Mouse (Mus musculus) liver, embryonic 16.5 days (tissue): Measurements from ENCODE around the gene Cryba4. TPM values are rescaled to one million over a fixed set of nuclear protein-coding genes. Genes with fewer than 3 reads are reported as not detected.

Experiments
- ATAC-seq: fragments of 200-750 bp; cut with Nextera tagmentation; 2 replicates; pipeline ENCODE4 v1.8.0; 2017; ENCODE audit warnings: low read depth, mild to moderate bottlenecking, moderate number of reproducible peaks, moderate library complexity
- H3K27ac ChIP-seq: fragments of 300-500 bp; sonication (generic); 2 replicates; pipeline ENCODE4 v1.5.1; 2014; ENCODE audit warnings: mild to moderate bottlenecking, low read length
- H3K27me3 ChIP-seq: fragments of 300-500 bp; sonication (generic); 2 replicates; pipeline ENCODE4 v1.6.1; 2014; ENCODE audit warnings: low read depth, low read length, mixed read lengths; ENCODE audit not compliant: control insufficient read depth, insufficient read depth
- H3K36me3 ChIP-seq: fragments of 300-500 bp; sonication (generic); 2 replicates; pipeline ENCODE4 v1.6.1; 2014; ENCODE audit warnings: mild to moderate bottlenecking; ENCODE audit not compliant: control insufficient read depth, insufficient read depth
- H3K4me1 ChIP-seq: fragments of 300-500 bp; sonication (generic); 2 replicates; pipeline ENCODE4 v1.6.1; 2014; ENCODE audit warnings: low read depth, low read length, mixed read lengths; ENCODE audit not compliant: control insufficient read depth
- H3K4me2 ChIP-seq: fragments of 300-500 bp; sonication (generic); 2 replicates; pipeline ENCODE4 v1.6.1; 2014; ENCODE audit warnings: low read depth, low read length, mixed read lengths
- H3K4me3 ChIP-seq: fragments of 300-500 bp; sonication (generic); 2 replicates; pipeline ENCODE4 v1.5.1; 2014; ENCODE audit warnings: low read depth, mild to moderate bottlenecking, low read length
- H3K9ac ChIP-seq: fragments of 300-500 bp; sonication (generic); 2 replicates; pipeline ENCODE4 v1.6.1; 2014; ENCODE audit warnings: low read depth, low read length
- H3K9me3 ChIP-seq: fragments of 300-500 bp; sonication (generic); replicated peaks from 2 replicates; pipeline ENCODE4 v1.6.1; 2016; ENCODE audit warnings: low read length; ENCODE audit not compliant: control insufficient read depth
- WGBS: fragments of 180-500 bp; shearing (Covaris S2); extraction: QIAGEN DNeasy Blood & Tissue Kit; methylation state at CpG from one replicate; pipeline ENCODE4 v1.1.7; 2014; ENCODE audit not compliant: insufficient replicate concordance; 5-methylcytosine and 5-hydroxymethylcytosine counted together
- polyA plus RNA-seq: library from polyadenylated mRNA; unstranded; fragments of >200 nt; fragmentation: Nextera tagmentation; extraction: Ambion mirVana; gene quantifications from 2 replicates; pipeline ENCODE4 v1.2.1, GENCODE M21; 2015

Gene Cryba4
- polyA plus RNA-seq, 1 experiment from 2014 or later = 0.67 TPM

DNA sequence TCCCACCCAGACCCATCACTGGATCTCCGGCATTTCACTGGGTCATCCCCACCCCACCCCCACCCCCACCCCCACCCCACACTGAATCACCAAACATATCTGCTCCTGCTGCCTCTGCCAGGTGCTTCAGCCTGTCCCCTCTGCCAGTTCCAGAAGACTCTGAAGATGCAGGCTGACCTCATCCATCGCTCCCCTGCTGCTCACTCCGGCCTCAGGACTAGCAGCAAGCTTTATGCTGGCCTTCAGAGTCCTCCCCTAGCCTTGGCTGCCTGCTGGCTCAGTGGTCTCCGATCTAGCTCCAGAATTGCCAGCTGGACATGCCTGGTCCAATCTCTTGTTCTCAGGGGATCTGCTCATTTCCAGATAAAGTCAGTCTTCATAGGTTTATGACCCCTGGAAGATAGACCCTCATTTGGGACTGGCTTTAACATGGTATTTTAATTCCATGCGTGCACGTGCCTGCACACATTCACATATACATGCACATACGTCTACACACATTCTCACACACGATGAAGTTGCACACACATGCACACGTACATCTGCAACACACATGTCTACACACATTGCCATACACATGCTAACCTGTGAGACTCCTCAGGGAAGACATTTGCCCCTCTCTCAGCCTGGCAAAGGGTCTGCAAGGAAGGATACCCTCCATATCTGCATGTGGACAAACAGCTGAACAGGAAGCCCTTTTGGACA lies 14.3 kb downstream of the Cryba4 start:
- peaks cover 9% of the 10 kb centered on the region for H3K27me3 ChIP-seq
- no peaks in the 10 kb centered on the region for H3K9me3 ChIP-seq
- H3K27ac ChIP-seq = no peak overlapping the region
- WGBS = 56% methylated on average over 9 of the region's 9 CpGs
- H3K4me3 ChIP-seq = no peak overlapping the region
- H3K4me1 ChIP-seq = peaks cover 13% of the 10 kb centered on the region
- H3K36me3 ChIP-seq = no peaks in the 10 kb centered on the region
- no peak overlapping the region for H3K9ac ChIP-seq
- H3K4me2 ChIP-seq = no peak overlapping the region
- ATAC-seq = no peak

- ATAC-seq = no peak
- Histone ChIP-seq H3K36me3 (no peaks in the 10 kb centered on the region), H3K4me3 (no peak overlapping the region), H3K27me3 (peaks cover 9% of the 10 kb centered on the region), H3K27ac (no peak overlapping the region), H3K4me1 (peaks cover 13% of the 10 kb centered on the region), H3K4me2 (no peak overlapping the region), H3K9ac (no peak overlapping the region), H3K9me3 (no peaks in the 10 kb centered on the region)
- 14% methylated on average over 16 of the region's 16 CpGs for WGBS
These were observed 14.9 kb downstream of the Cryba4 start for GRCm38 (mm10) chr5:112237439-112237838.

- WGBS = 71% methylated on average over 2 of the region's 2 CpGs
- Histone ChIP-seq H3K27me3 (peaks cover 9% of the 10 kb centered on the region), H3K4me3 (no peak overlapping the region), H3K4me1 (peaks cover 7% of the 10 kb centered on the region), H3K36me3 (no peaks in the 10 kb centered on the region), H3K4me2 (no peak overlapping the region), H3K9me3 (no peaks in the 10 kb centered on the region), H3K27ac (no peak overlapping the region), H3K9ac (no peak overlapping the region)
- ATAC-seq = no peak
These were observed 15.7 kb downstream of the Cryba4 start for GRCm38 (mm10) chr5:112236631-112237030.

DNA sequence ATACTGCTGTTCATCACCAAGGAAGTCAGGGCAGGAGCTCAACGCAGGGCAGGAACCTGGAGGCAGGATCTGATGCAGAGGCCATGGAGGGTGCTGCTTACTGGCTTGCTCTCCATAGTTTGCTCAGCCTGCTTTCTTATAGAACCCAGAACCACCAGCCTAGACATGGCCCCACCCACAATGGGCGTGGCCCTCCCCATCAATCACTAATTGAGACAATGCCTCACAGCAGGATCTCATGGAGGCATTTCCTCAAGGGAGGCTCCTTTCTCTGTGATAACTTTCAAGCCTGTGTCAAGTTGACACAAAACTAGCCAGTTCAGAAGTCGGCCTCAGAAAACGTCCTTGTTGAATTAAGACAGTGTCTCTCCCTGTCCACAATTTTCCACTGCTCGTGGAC lies 16.5 kb downstream of the Cryba4 start:
- ATAC-seq = no peak
- Histone ChIP-seq H3K4me3 (no peak overlapping the region), H3K36me3 (no peaks in the 10 kb centered on the region), H3K4me2 (no peak overlapping the region), H3K9me3 (no peaks in the 10 kb centered on the region), H3K27ac (no peak overlapping the region), H3K27me3 (peaks cover 12% of the 10 kb centered on the region), H3K4me1 (no peaks in the 10 kb centered on the region; the same call in 1 of the 2 replicates), H3K9ac (no peak overlapping the region)
- 59% methylated on average over 5 of the region's 5 CpGs for WGBS

GRCm38 (mm10) chr5:112228240-112229076 lies 23.9 kb downstream of the Cryba4 start:
- H3K4me3 ChIP-seq = no peak overlapping the region
- peaks cover 57% of the 10 kb centered on the region for H3K27me3 ChIP-seq
- 2% methylated on average over 57 of the region's 57 CpGs for WGBS
- ATAC-seq = no peak
- H3K27ac ChIP-seq = no peak overlapping the region
- H3K36me3 ChIP-seq = no peaks in the 10 kb centered on the region
- no peaks in the 10 kb centered on the region for H3K9me3 ChIP-seq
- H3K9ac ChIP-seq = no peak overlapping the region
- no peak overlapping the region for H3K4me2 ChIP-seq
- H3K4me1 ChIP-seq = no peaks in the 10 kb centered on the region

- Histone ChIP-seq H3K27me3 (peaks cover 57% of the 10 kb centered on the region), H3K27ac (no peak overlapping the region), H3K4me3 (no peak overlapping the region), H3K36me3 (no peaks in the 10 kb centered on the region), H3K9ac (no peak overlapping the region), H3K4me2 (no peak overlapping the region), H3K9me3 (no peaks in the 10 kb centered on the region), H3K4me1 (no peaks in the 10 kb centered on the region)
- 4% methylated on average over 13 of the region's 13 CpGs for WGBS
- no peak for ATAC-seq
These were observed 24.4 kb downstream of the Cryba4 start for GRCm38 (mm10) chr5:112227898-112228239.

DNA sequence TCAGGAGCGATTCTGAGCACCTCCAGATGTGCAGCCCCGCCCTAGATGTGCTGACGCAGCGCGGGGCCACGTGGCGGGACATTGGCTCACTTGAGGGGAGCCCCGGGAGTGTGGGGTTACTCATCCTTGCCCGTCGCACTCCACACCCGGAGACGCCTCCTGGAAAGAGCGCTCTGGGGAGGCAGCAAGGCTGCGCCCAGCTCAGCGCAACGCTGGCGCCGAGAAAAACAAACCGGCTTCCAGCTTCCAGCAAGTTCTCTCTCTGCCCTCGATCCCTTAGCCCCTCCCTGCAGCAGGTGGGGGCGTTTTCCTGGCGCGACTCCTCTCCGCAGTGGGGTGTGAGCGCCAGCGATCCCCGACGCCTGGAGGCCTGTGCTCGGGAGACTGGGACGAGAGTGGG lies 25.0 kb downstream of the Cryba4 start:
- no peak overlapping the region for H3K9ac ChIP-seq
- peaks cover 57% of the 10 kb centered on the region for H3K27me3 ChIP-seq
- peak overlapping the region; percentile 6; the same call in 1 of the 2 replicates for H3K4me2 ChIP-seq
- no peaks in the 10 kb centered on the region for H3K36me3 ChIP-seq
- no peak overlapping the region for H3K27ac ChIP-seq
- no peak for ATAC-seq
- H3K4me3 ChIP-seq = no peak overlapping the region
- under 1% methylated on average over 30 of the region's 30 CpGs for WGBS
- H3K9me3 ChIP-seq = no peaks in the 10 kb centered on the region
- H3K4me1 ChIP-seq = no peaks in the 10 kb centered on the region

GRCm38 (mm10) chr5:112225591-112225990 lies 26.7 kb downstream of the Cryba4 start:
- WGBS = 49% methylated on average over 6 of the region's 6 CpGs
- H3K27me3 ChIP-seq = peaks cover 51% of the 10 kb centered on the region
- no peak for ATAC-seq

GRCm38 (mm10) chr5:112220203-112220602 lies 32.1 kb downstream of the Cryba4 start:
- H3K9me3 ChIP-seq = no peaks in the 10 kb centered on the region
- no peaks in the 10 kb centered on the region for H3K36me3 ChIP-seq
- H3K9ac ChIP-seq = no peak overlapping the region
- no peak overlapping the region for H3K4me3 ChIP-seq
- no peaks in the 10 kb centered on the region; the same call in 1 of the 2 replicates for H3K27me3 ChIP-seq
- 18% methylated on average over 8 of the region's 8 CpGs for WGBS
- no peak overlapping the region for H3K4me2 ChIP-seq
- no peaks in the 10 kb centered on the region for H3K4me1 ChIP-seq
- ATAC-seq = no peak
- no peak overlapping the region for H3K27ac ChIP-seq

More at GRCm38 (mm10) chr5:112225591-112225990, 26.7 kb downstream of the Cryba4 start:
- no peak overlapping the region for H3K9ac ChIP-seq
- H3K4me2 ChIP-seq = no peak overlapping the region
- no peak overlapping the region for H3K4me3 ChIP-seq
- no peaks in the 10 kb centered on the region for H3K9me3 ChIP-seq
- no peaks in the 10 kb centered on the region for H3K4me1 ChIP-seq
- H3K27ac ChIP-seq = no peak overlapping the region
- H3K36me3 ChIP-seq = no peaks in the 10 kb centered on the region
